Mouse (Mus musculus) myocyte (in vitro differentiated cells): ENCODE results near the gene Nt5c.

Experiments used
- CEBPB ChIP-seq: IDR thresholded peaks from 2 replicates; pipeline ENCODE4 v1.6.1; 2011; ENCODE audit warnings: mild to moderate bottlenecking, moderate library complexity; ENCODE audit not compliant: poor library complexity, insufficient read depth, severe bottlenecking
- E2F4 ChIP-seq: IDR thresholded peaks from one replicate; pipeline ENCODE4 v1.6.1; 2011; ENCODE audit warnings: mild to moderate bottlenecking, control low read depth, moderate library complexity; ENCODE audit not compliant: insufficient read depth
- MAX ChIP-seq: IDR thresholded peaks from one replicate; pipeline ENCODE4 v1.6.1; 2011; ENCODE audit warnings: low read depth, mild to moderate bottlenecking, control low read depth
- MYOD1 ChIP-seq, 3 experiments: IDR thresholded peaks; one replicate each; pipeline ENCODE4 v1.6.1; 2011; ENCODE audit warnings: control low read depth in 2 of 3, low read depth in 2 of 3, mild to moderate bottlenecking in 2 of 3, moderate library complexity in 1 of 3; ENCODE audit not compliant: insufficient read length in 2 of 3, control insufficient read depth in 1 of 3
- MYOG ChIP-seq, 3 experiments: IDR thresholded peaks; one replicate each; pipeline ENCODE4 v1.6.1; 2011; ENCODE audit warnings: control low read depth in 2 of 3, low read depth in 2 of 3, mild to moderate bottlenecking in 2 of 3; ENCODE audit not compliant: insufficient read length in 2 of 3, control insufficient read depth in 1 of 3, insufficient read depth in 1 of 3
- POLR2A ChIP-seq: IDR thresholded peaks from one replicate; pipeline ENCODE4 v1.6.1; 2011; ENCODE audit warnings: low read depth, mild to moderate bottlenecking, control low read depth, moderate library complexity; ENCODE audit not compliant: insufficient read length
- POLR2AphosphoS2 ChIP-seq: IDR thresholded peaks from one replicate; pipeline ENCODE4 v1.6.1; 2011; ENCODE audit warnings: low read depth, control low read depth; ENCODE audit not compliant: insufficient read length
- REST ChIP-seq: IDR thresholded peaks from one replicate; pipeline ENCODE4 v1.6.1; 2011; ENCODE audit warnings: mild to moderate bottlenecking, control low read depth, moderate library complexity; ENCODE audit not compliant: insufficient read depth, insufficient read length
- SRF ChIP-seq: IDR thresholded peaks from one replicate; pipeline ENCODE4 v1.6.1; 2011; ENCODE audit warnings: low read depth; ENCODE audit not compliant: control insufficient read depth, insufficient read length
- TCF12 ChIP-seq: IDR thresholded peaks from one replicate; pipeline ENCODE4 v1.6.1; 2011; ENCODE audit warnings: mild to moderate bottlenecking, control low read depth; ENCODE audit not compliant: poor library complexity, insufficient read depth, severe bottlenecking
- TCF3 ChIP-seq: IDR thresholded peaks from one replicate; pipeline ENCODE4 v1.6.1; 2011; ENCODE audit warnings: low read depth, control low read depth; ENCODE audit not compliant: insufficient read length
- USF1 ChIP-seq: IDR thresholded peaks from one replicate; pipeline ENCODE4 v1.6.1; 2011; ENCODE audit warnings: low read depth, mild to moderate bottlenecking, control low read depth, moderate library complexity

DNA sequence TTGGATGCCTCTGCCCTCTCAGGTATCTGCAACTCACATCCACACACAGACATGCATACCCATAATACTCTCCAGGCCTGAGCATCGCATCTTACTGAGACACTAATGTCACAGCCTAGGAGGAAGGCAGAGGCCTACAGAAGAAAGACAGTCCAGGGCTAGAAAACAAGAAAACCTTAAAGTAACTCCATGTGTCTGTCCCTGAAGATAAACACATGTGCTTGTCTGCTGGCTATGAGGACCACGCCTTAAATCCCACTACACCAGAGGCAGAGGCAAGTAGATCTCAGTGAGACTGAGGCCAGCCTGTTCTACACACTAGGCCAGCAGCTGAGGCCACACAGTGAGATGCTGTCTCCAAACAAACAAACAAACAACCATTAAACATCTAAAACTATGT is 19.5 kb upstream of the Nt5c start:
- TF ChIP-seq POLR2A (no peak), POLR2AphosphoS2 (no peak), E2F4 (no peak), MAX (no peak), TCF12 (no peak), USF1 (no peak), REST (no peak), MYOD1 (IDR thresholded peaks at IDR 0.05; ENCODE audit: control insufficient read depth in 1 of 3, insufficient read length in 2 of 3, low read depth in 2 of 3) (no peak), MYOG (IDR thresholded peaks at IDR 0.05; ENCODE audit: control insufficient read depth in 1 of 3, insufficient read depth in 1 of 3, insufficient read length in 2 of 3, low read depth in 2 of 3) (no peak), TCF3 (no peak), CEBPB (no peak), SRF (no peak)
